Mouse (Mus musculus): ENCODE measurements around the gene Gzmd. TPM values are rescaled to one million over a fixed set of nuclear protein-coding genes. Genes with fewer than 3 reads are reported as not detected.
"Not testable (repeated sequence)": the region's sequence is repeated elsewhere in the genome, so short reads cannot be mapped to it uniquely, and the experiment has no call there.

The Gzmd gene
- polyA plus RNA-seq, 1 experiment from 2014 or later = not detected

GRCm38 (mm10) chr14:56115531-56116310, 16.7 kb downstream of the Gzmd start:
- not testable (repeated sequence) for ATAC-seq (ENCODE audit: low FRiP score, low read depth); H3K4me1 ChIP-seq; H3K36me3 ChIP-seq; H3K27me3 ChIP-seq; H3K27ac ChIP-seq (replicated peaks); H3K4me3 ChIP-seq; H3K4me2 ChIP-seq (replicated peaks); H3K9ac ChIP-seq (replicated peaks); H3K9me3 ChIP-seq
- WGBS = 92% methylated on average over 33 of the region's 33 CpGs

GRCm38 (mm10) chr14:56105447-56106180, 26.8 kb downstream of the Gzmd start:
- WGBS = 84% methylated on average over 13 of the region's 13 CpGs
- Histone ChIP-seq H3K27ac (replicated peaks) (no peak overlapping the region), H3K4me3 (no peak overlapping the region), H3K9ac (replicated peaks) (no peak overlapping the region), H3K36me3 (no peaks in the 10 kb centered on the region), H3K27me3 (no peaks in the 10 kb centered on the region), H3K9me3 (no peaks in the 10 kb centered on the region), H3K4me2 (replicated peaks) (no peak overlapping the region), H3K4me1 (no peaks in the 10 kb centered on the region)
- ATAC-seq (ENCODE audit: low FRiP score, low read depth) = no peak

- WGBS = 88% methylated on average over 5 of the region's 5 CpGs
- no peak for ATAC-seq (ENCODE audit: low FRiP score, low read depth)
- Histone ChIP-seq H3K4me1 (no peaks in the 10 kb centered on the region), H3K9ac (replicated peaks) (no peak overlapping the region), H3K27me3 (no peaks in the 10 kb centered on the region), H3K9me3 (no peaks in the 10 kb centered on the region), H3K27ac (replicated peaks) (no peak overlapping the region), H3K4me3 (no peak overlapping the region), H3K36me3 (no peaks in the 10 kb centered on the region), H3K4me2 (replicated peaks) (no peak overlapping the region)
Observed at GRCm38 (mm10) chr14:56105016-56105415, 27.4 kb downstream of the Gzmd start.

GRCm38 (mm10) chr14:56103452-56103851, 29.0 kb downstream of the Gzmd start:
- WGBS = 69% methylated on average over 3 of the region's 3 CpGs
- no peak for ATAC-seq (ENCODE audit: low FRiP score, low read depth)

GRCm38 (mm10) chr14:56102386-56102785, 30.0 kb downstream of the Gzmd start, which contains the start of gene Ctsg:
Ctsg (minus strand) TSS chr14:56102574.
- Histone ChIP-seq H3K4me2 (replicated peaks) (no peak within 1 kb of the TSS), H3K27ac (replicated peaks) (no peak within 1 kb of the TSS), H3K36me3 (no peaks in the 10 kb centered on the region), H3K9me3 (no peaks in the 10 kb centered on the region), H3K27me3 (no peaks in the 10 kb centered on the region), H3K4me1 (no peaks in the 10 kb centered on the region), H3K4me3 (no peak within 1 kb of the TSS), H3K9ac (replicated peaks) (no peak within 1 kb of the TSS)
- WGBS = 83% methylated on average over 10 of the region's 10 CpGs
- ATAC-seq (ENCODE audit: low FRiP score, low read depth) = no peak

More at GRCm38 (mm10) chr14:56103452-56103851, 29.0 kb downstream of the Gzmd start:
- Histone ChIP-seq H3K36me3 (no peaks in the 10 kb centered on the region), H3K9ac (replicated peaks) (no peak overlapping the region), H3K27ac (replicated peaks) (no peak overlapping the region), H3K4me1 (no peaks in the 10 kb centered on the region), H3K9me3 (no peaks in the 10 kb centered on the region), H3K4me3 (no peak overlapping the region), H3K27me3 (no peaks in the 10 kb centered on the region), H3K4me2 (replicated peaks) (no peak overlapping the region)

- WGBS = 70% methylated on average over 4 of the region's 4 CpGs
- Histone ChIP-seq H3K27ac (replicated peaks) (no peak overlapping the region), H3K4me2 (replicated peaks) (no peak overlapping the region), H3K27me3 (no peaks in the 10 kb centered on the region), H3K4me3 (no peak overlapping the region), H3K9me3 (no peaks in the 10 kb centered on the region), H3K36me3 (no peaks in the 10 kb centered on the region), H3K9ac (replicated peaks) (no peak overlapping the region), H3K4me1 (no peaks in the 10 kb centered on the region)
- no peak for ATAC-seq (ENCODE audit: low FRiP score, low read depth)
Observed at GRCm38 (mm10) chr14:56098940-56099339, 33.5 kb downstream of the Gzmd start.

- Histone ChIP-seq H3K36me3 (no peaks in the 10 kb centered on the region), H3K27me3 (no peaks in the 10 kb centered on the region), H3K9ac (replicated peaks) (no peak overlapping the region), H3K4me3 (no peak overlapping the region), H3K27ac (replicated peaks) (no peak overlapping the region), H3K9me3 (no peaks in the 10 kb centered on the region), H3K4me2 (replicated peaks) (no peak overlapping the region), H3K4me1 (no peaks in the 10 kb centered on the region)
- 75% methylated on average over 1 of the region's 1 CpGs for WGBS
- ATAC-seq (ENCODE audit: low FRiP score, low read depth) = no peak
Observed at GRCm38 (mm10) chr14:56097597-56097996, 34.8 kb downstream of the Gzmd start.

- Histone ChIP-seq H3K4me1 (no peaks in the 10 kb centered on the region), H3K27ac (replicated peaks) (no peak overlapping the region), H3K9ac (replicated peaks) (no peak overlapping the region), H3K4me3 (no peak overlapping the region), H3K9me3 (no peaks in the 10 kb centered on the region), H3K4me2 (replicated peaks) (no peak overlapping the region), H3K36me3 (no peaks in the 10 kb centered on the region), H3K27me3 (no peaks in the 10 kb centered on the region)
- ATAC-seq (ENCODE audit: low FRiP score, low read depth) = no peak
- WGBS = 81% methylated on average over 2 of the region's 2 CpGs
Observed at GRCm38 (mm10) chr14:56093353-56093752, 39.1 kb downstream of the Gzmd start.

GRCm38 (mm10) chr14:56086711-56087110, 45.7 kb downstream of the Gzmd start:
- WGBS = 86% methylated on average over 3 of the region's 3 CpGs
- Histone ChIP-seq H3K9ac (replicated peaks) (no peak overlapping the region), H3K4me1 (no peaks in the 10 kb centered on the region), H3K27me3 (no peaks in the 10 kb centered on the region), H3K36me3 (no peaks in the 10 kb centered on the region), H3K9me3 (no peaks in the 10 kb centered on the region), H3K27ac (replicated peaks) (no peak overlapping the region), H3K4me3 (no peak overlapping the region), H3K4me2 (replicated peaks) (no peak overlapping the region)
- no peak for ATAC-seq (ENCODE audit: low FRiP score, low read depth)

- H3K4me1 ChIP-seq = no peaks in the 10 kb centered on the region
- no peak within 1 kb of the TSS for H3K27ac ChIP-seq (replicated peaks)
- 100% methylated on average over 2 of the region's 2 CpGs for WGBS
- no peak within 1 kb of the TSS for H3K4me2 ChIP-seq (replicated peaks)
- no peak for ATAC-seq (ENCODE audit: low FRiP score, low read depth)
- H3K4me3 ChIP-seq = no peak within 1 kb of the TSS
- H3K9me3 ChIP-seq = no peaks in the 10 kb centered on the region
- H3K27me3 ChIP-seq = no peaks in the 10 kb centered on the region
- H3K36me3 ChIP-seq = no peaks in the 10 kb centered on the region
- no peak within 1 kb of the TSS for H3K9ac ChIP-seq (replicated peaks)
Observed at GRCm38 (mm10) chr14:56085167-56085566, 47.2 kb downstream of the Gzmd start, which contains the start of gene Mcpt8. Mcpt8 (minus strand) TSS chr14:56085273.

GRCm38 (mm10) chr14:56082016-56082415, 50.4 kb downstream of the Gzmd start:
- no peaks in the 10 kb centered on the region for H3K9me3 ChIP-seq
- WGBS = 79% methylated on average over 4 of the region's 4 CpGs
- no peak overlapping the region for H3K4me3 ChIP-seq
- no peaks in the 10 kb centered on the region for H3K36me3 ChIP-seq
- H3K27me3 ChIP-seq = no peaks in the 10 kb centered on the region
- no peak for ATAC-seq (ENCODE audit: low FRiP score, low read depth)
- H3K4me2 ChIP-seq (replicated peaks) = no peak overlapping the region
- H3K9ac ChIP-seq (replicated peaks) = no peak overlapping the region
- no peaks in the 10 kb centered on the region for H3K4me1 ChIP-seq
- no peak overlapping the region for H3K27ac ChIP-seq (replicated peaks)
